Mouse (Mus musculus): Measurements from ENCODE around the gene Mfrp.
A peak's percentile ranks its signal among the peaks of the same experiment; 100 is the strongest.

Gene Mfrp

GRCm38 (mm10) chr9:44101490-44101889 is at the start of gene Mfrp:
Gene Mfrp (plus strand): TSS chr9:44101729.
- DNase-seq (ENCODE audit: low spot score), result no peak

GRCm38 (mm10) chr9:44052855-44053254 is 48.7 kb upstream of the Mfrp start:
- DNase-seq (ENCODE audit: low spot score), result no peak

GRCm38 (mm10) chr9:44053936-44054335 is 47.6 kb upstream of the Mfrp start:
- peak; percentile 56 for DNase-seq (ENCODE audit: low spot score)

- DNase-seq (ENCODE audit: low spot score), result no peak
Measured at GRCm38 (mm10) chr9:44058606-44059005, 42.9 kb upstream of the Mfrp start.

GRCm38 (mm10) chr9:44065177-44065576 is 36.4 kb upstream of the Mfrp start:
- DNase-seq (ENCODE audit: low spot score), result no peak

GRCm38 (mm10) chr9:44066785-44067225 is 34.7 kb upstream of the Mfrp start, which contains the start of gene Usp2:
Gene Usp2 (plus strand): TSS chr9:44067021.
- DNase-seq (ENCODE audit: low spot score), result peak; percentile 100

- DNase-seq (ENCODE audit: low spot score), result peak; percentile 60
Measured at GRCm38 (mm10) chr9:44067241-44067959, 34.1 kb upstream of the Mfrp start.

GRCm38 (mm10) chr9:44067960-44068330 is 33.6 kb upstream of the Mfrp start:
- DNase-seq (ENCODE audit: low spot score), result no peak

- DNase-seq (ENCODE audit: low spot score), result no peak
Measured at GRCm38 (mm10) chr9:44069252-44069651, 32.3 kb upstream of the Mfrp start.

GRCm38 (mm10) chr9:44070113-44070843 is 31.3 kb upstream of the Mfrp start:
- DNase-seq (ENCODE audit: low spot score), result no peak

- DNase-seq (ENCODE audit: low spot score), result no peak
Measured at GRCm38 (mm10) chr9:44070844-44071231, 30.7 kb upstream of the Mfrp start.

- DNase-seq (ENCODE audit: low spot score), result no peak
Measured at GRCm38 (mm10) chr9:44071914-44072598, 29.5 kb upstream of the Mfrp start.

GRCm38 (mm10) chr9:44072599-44072915 is 29.0 kb upstream of the Mfrp start:
- no peak for DNase-seq (ENCODE audit: low spot score)

GRCm38 (mm10) chr9:44073115-44073514 is 28.4 kb upstream of the Mfrp start:
- no peak for DNase-seq (ENCODE audit: low spot score)

GRCm38 (mm10) chr9:44074395-44075275 is 26.9 kb upstream of the Mfrp start:
- peak; percentile 18 for DNase-seq (ENCODE audit: low spot score)

GRCm38 (mm10) chr9:44075276-44075995 is 26.1 kb upstream of the Mfrp start:
- DNase-seq (ENCODE audit: low spot score), result no peak

- DNase-seq (ENCODE audit: low spot score), result no peak
Measured at GRCm38 (mm10) chr9:44075996-44076763, 25.3 kb upstream of the Mfrp start.

GRCm38 (mm10) chr9:44076764-44077120 is 24.8 kb upstream of the Mfrp start:
- peak; percentile 50 for DNase-seq (ENCODE audit: low spot score)

- no peak for DNase-seq (ENCODE audit: low spot score)
Measured at GRCm38 (mm10) chr9:44077266-44077910, 24.1 kb upstream of the Mfrp start.

GRCm38 (mm10) chr9:44078136-44078797 is 23.3 kb upstream of the Mfrp start:
- DNase-seq (ENCODE audit: low spot score), result no peak
